Mouse (Mus musculus): ENCODE data around the gene Atp6v0a4. TPM values are rescaled to one million over a fixed set of nuclear protein-coding genes. Genes with fewer than 3 reads are reported as not detected.
A peak's percentile ranks its signal among the peaks of the same experiment; 100 is the strongest.

Gene Atp6v0a4
- polyA plus RNA-seq (2014; fragmentation: Nextera tagmentation; extraction: Ambion mirVana) = 3.7 and 5.0 TPM in 2 replicates

DNA sequence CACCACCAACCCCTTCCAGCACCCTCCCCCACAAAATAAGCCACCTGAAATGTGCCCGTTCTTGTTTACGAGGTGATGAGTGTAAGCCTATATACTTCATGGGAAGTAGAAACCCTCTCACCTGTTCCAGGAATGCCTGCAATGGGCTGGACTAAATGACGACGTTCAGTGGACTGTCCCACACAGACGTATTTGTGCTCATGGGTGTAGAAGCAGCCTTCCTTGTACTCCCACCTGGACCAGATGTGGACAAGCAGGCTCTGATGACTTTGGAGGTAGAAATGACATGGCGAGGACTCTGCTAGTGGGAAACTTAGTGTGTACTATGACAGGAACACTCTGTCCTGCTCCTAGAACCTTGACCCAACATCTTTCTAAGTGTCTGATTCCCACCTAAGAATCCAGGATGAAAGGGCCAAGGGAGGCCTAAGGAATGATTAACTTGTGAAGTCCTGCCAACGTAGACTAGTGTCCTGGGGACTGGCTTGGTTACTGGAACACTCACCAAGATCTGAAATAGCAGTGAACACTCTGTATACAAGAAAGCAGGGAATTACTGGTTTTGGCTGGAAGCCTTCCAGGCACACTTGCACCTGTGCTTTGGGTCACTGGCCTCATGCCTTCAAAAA is at the start of gene Atp6v0a4:
Atp6v0a4 (minus strand) TSS at position 380 of the 629 bp plus-strand sequence.
- Histone ChIP-seq H3K27ac (ENCODE audit: low read length) (no peak within 1 kb of the TSS), H3K9me3 (ENCODE audit: control insufficient read depth, low read depth, low read length) (no peaks in the 10 kb centered on the region), H3K4me3 (ENCODE audit: low read depth, low read length) (no peak within 1 kb of the TSS), H3K4me2 (replicated peaks; ENCODE audit: low read depth, low read length) (no peak within 1 kb of the TSS), H3K27me3 (ENCODE audit: control insufficient read depth, insufficient read depth, low read length) (no peaks in the 10 kb centered on the region), H3K4me1 (ENCODE audit: control insufficient read depth, insufficient read depth, low read length) (no peaks in the 10 kb centered on the region), H3K36me3 (ENCODE audit: control insufficient read depth, insufficient read depth, low read length) (peaks cover 8% of the 10 kb centered on the region; the same call in 1 of the 2 replicates), H3K9ac (replicated peaks; ENCODE audit: low read depth, low read length) (no peak within 1 kb of the TSS)
- WGBS = 86% methylated on average over 7 of the region's 7 CpGs
- ATAC-seq (ENCODE audit: insufficient number of reproducible peaks, insufficient read depth, low FRiP score, low read depth) = no peak

DNA sequence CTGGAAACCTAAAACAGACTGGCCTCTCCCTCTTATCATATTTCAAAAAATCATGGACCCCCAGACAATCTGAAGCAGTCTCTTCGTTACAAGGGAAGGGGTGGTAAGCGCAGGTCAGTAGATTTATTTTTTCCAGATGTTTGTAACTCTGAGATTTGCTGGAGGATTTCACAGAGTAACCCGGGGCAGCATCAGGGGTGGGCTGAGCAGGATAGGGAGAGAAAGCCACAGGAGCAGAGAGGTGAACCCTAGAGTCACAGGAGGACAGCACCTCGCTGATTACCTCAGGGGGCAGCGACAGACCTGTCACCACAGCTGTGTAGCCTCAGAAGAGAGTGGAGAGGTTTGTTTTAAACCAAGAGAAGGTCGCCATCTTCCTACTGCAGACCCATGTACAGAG is 41.0 kb upstream of the Atp6v0a4 start:
- H3K9ac ChIP-seq (replicated peaks; ENCODE audit: low read depth, low read length) = no peak overlapping the region
- no peaks in the 10 kb centered on the region for H3K27me3 ChIP-seq (ENCODE audit: control insufficient read depth, insufficient read depth, low read length)
- H3K27ac ChIP-seq (ENCODE audit: low read length) = no peak overlapping the region
- H3K4me3 ChIP-seq (ENCODE audit: low read depth, low read length) = no peak overlapping the region
- WGBS = 63% methylated on average over 6 of the region's 6 CpGs
- H3K4me1 ChIP-seq (ENCODE audit: control insufficient read depth, insufficient read depth, low read length) = no peaks in the 10 kb centered on the region
- no peaks in the 10 kb centered on the region for H3K9me3 ChIP-seq (ENCODE audit: control insufficient read depth, low read depth, low read length)
- ATAC-seq (ENCODE audit: insufficient number of reproducible peaks, insufficient read depth, low FRiP score, low read depth) = no peak
- no peak overlapping the region for H3K4me2 ChIP-seq (replicated peaks; ENCODE audit: low read depth, low read length)
- H3K36me3 ChIP-seq (ENCODE audit: control insufficient read depth, insufficient read depth, low read length) = peaks cover 7% of the 10 kb centered on the region

DNA sequence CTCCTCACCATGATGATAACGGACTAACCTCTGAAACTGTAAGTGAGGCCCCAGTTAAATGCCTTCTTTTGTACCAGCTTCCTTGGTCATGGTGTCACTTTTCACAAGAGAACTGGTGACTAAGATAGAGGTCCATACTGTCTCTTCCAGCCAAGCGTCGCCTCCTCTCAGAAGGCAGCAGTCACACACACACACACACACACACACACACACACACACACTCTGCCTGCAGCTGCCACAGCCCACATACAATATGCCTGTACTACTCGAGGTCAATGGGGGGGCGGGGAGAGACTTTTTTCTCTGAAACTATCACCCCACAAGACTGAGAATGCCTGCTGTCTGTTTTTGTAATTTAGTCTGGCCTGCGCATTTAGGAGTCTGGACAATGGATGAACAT is 40.3 kb upstream of the Atp6v0a4 start:
- no peak for ATAC-seq (ENCODE audit: insufficient number of reproducible peaks, insufficient read depth, low FRiP score, low read depth)
- Histone ChIP-seq H3K9ac (replicated peaks; ENCODE audit: low read depth, low read length) (no peak overlapping the region), H3K27ac (ENCODE audit: low read length) (no peak overlapping the region), H3K4me1 (ENCODE audit: control insufficient read depth, insufficient read depth, low read length) (no peaks in the 10 kb centered on the region), H3K9me3 (ENCODE audit: control insufficient read depth, low read depth, low read length) (no peaks in the 10 kb centered on the region), H3K36me3 (ENCODE audit: control insufficient read depth, insufficient read depth, low read length) (peaks cover 6% of the 10 kb centered on the region; the same call in 1 of the 2 replicates), H3K27me3 (ENCODE audit: control insufficient read depth, insufficient read depth, low read length) (no peaks in the 10 kb centered on the region), H3K4me3 (ENCODE audit: low read depth, low read length) (no peak overlapping the region), H3K4me2 (replicated peaks; ENCODE audit: low read depth, low read length) (no peak overlapping the region)
- 84% methylated on average over 6 of the region's 6 CpGs for WGBS

DNA sequence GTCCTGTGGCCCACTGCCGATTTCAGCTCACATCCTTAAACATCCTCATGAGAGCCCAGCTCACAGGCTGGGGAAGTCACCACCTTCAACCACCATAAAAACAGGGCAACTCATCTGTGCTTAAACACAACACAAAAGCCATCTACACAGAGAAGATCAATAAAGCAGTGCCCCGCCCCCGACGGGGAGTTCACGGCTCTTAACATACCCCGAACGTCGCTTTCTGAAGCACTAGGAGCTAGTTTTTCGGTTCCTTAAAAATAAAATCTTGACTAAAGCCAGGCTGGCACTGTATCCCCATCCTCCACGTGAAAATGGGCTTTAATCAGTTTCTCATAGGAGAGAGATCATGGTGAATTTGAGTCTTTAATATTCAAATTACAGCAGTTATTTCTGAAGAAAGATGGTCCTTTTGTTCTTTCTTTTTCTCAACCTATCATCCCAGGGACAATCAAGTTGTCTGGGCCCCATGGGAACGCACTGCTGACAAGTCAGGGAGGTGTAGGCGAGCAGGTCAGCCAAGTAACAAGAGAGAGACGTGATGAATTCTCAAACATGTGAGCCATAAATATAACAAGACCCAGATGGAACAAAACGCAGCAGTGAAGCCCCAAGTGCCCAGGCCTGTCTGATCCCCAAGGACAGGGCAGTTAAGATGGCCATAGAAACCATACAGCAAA is 38.6 kb upstream of the Atp6v0a4 start:
- peaks cover 6% of the 10 kb centered on the region; the same call in 1 of the 2 replicates for H3K36me3 ChIP-seq (ENCODE audit: control insufficient read depth, insufficient read depth, low read length)
- no peak overlapping the region for H3K9ac ChIP-seq (replicated peaks; ENCODE audit: low read depth, low read length)
- H3K4me3 ChIP-seq (ENCODE audit: low read depth, low read length) = no peak overlapping the region
- no peaks in the 10 kb centered on the region for H3K9me3 ChIP-seq (ENCODE audit: control insufficient read depth, low read depth, low read length)
- H3K4me1 ChIP-seq (ENCODE audit: control insufficient read depth, insufficient read depth, low read length) = no peaks in the 10 kb centered on the region
- no peak overlapping the region for H3K27ac ChIP-seq (ENCODE audit: low read length)
- H3K27me3 ChIP-seq (ENCODE audit: control insufficient read depth, insufficient read depth, low read length) = no peaks in the 10 kb centered on the region
- 70% methylated on average over 14 of the region's 14 CpGs for WGBS
- ATAC-seq (ENCODE audit: insufficient number of reproducible peaks, insufficient read depth, low FRiP score, low read depth) = no peak
- no peak overlapping the region for H3K4me2 ChIP-seq (replicated peaks; ENCODE audit: low read depth, low read length)

DNA sequence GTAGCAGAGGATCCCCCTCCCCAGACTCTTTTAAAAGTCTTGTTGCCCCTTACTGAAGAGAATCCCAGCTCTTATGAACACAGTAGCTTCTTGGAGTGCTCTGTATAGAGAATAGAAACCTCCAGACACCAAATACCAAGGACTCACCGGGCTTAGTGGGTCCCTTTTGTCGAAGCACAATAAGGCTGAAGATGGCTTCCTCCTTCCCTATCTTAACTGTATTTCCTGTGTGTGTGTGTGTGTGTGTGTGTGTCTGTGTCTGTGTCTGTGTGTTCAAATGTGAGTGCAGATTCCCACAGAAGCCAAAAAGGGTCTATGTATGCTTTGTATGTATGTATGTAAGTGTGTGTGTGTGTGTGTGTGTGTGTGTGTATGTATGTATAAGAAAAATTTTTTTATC is 36.2 kb upstream of the Atp6v0a4 start:
- peaks cover 6% of the 10 kb centered on the region; the same call in 1 of the 2 replicates for H3K36me3 ChIP-seq (ENCODE audit: control insufficient read depth, insufficient read depth, low read length)
- no peaks in the 10 kb centered on the region for H3K9me3 ChIP-seq (ENCODE audit: control insufficient read depth, low read depth, low read length)
- no peak for ATAC-seq (ENCODE audit: insufficient number of reproducible peaks, insufficient read depth, low FRiP score, low read depth)
- no peak overlapping the region for H3K4me3 ChIP-seq (ENCODE audit: low read depth, low read length)
- 76% methylated on average over 2 of the region's 2 CpGs for WGBS
- no peak overlapping the region for H3K27ac ChIP-seq (ENCODE audit: low read length)
- H3K9ac ChIP-seq (replicated peaks; ENCODE audit: low read depth, low read length) = no peak overlapping the region
- no peak overlapping the region for H3K4me2 ChIP-seq (replicated peaks; ENCODE audit: low read depth, low read length)
- no peaks in the 10 kb centered on the region for H3K4me1 ChIP-seq (ENCODE audit: control insufficient read depth, insufficient read depth, low read length)
- H3K27me3 ChIP-seq (ENCODE audit: control insufficient read depth, insufficient read depth, low read length) = no peaks in the 10 kb centered on the region

DNA sequence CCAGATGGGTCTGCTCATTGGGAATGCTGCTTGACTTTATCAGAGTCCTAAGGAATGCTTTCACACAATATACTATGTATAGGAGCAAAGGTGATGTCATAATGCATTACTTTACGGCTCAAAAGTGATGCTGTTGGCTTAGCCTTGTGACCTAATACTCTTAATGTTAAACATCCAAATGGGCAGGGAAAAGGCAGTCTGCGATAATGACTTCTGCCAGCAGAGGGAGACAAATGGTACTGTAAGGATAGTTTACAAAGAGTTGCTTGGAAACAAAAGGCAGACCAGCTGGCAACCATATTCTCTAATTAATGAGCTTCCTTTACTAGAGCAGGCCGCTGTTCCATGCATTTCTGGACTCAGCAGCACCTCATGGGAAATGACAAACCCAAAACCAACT is 35.7 kb upstream of the Atp6v0a4 start:
- 3% methylated on average over 3 of the region's 3 CpGs for WGBS
- no peak overlapping the region for H3K4me2 ChIP-seq (replicated peaks; ENCODE audit: low read depth, low read length)
- no peak overlapping the region for H3K4me3 ChIP-seq (ENCODE audit: low read depth, low read length)
- peaks cover 6% of the 10 kb centered on the region; the same call in 1 of the 2 replicates for H3K36me3 ChIP-seq (ENCODE audit: control insufficient read depth, insufficient read depth, low read length)
- no peak overlapping the region for H3K9ac ChIP-seq (replicated peaks; ENCODE audit: low read depth, low read length)
- no peaks in the 10 kb centered on the region for H3K9me3 ChIP-seq (ENCODE audit: control insufficient read depth, low read depth, low read length)
- no peaks in the 10 kb centered on the region for H3K4me1 ChIP-seq (ENCODE audit: control insufficient read depth, insufficient read depth, low read length)
- no peak overlapping the region for H3K27ac ChIP-seq (ENCODE audit: low read length)
- H3K27me3 ChIP-seq (ENCODE audit: control insufficient read depth, insufficient read depth, low read length) = no peaks in the 10 kb centered on the region
- ATAC-seq (ENCODE audit: insufficient number of reproducible peaks, insufficient read depth, low FRiP score, low read depth) = peak; percentile 42; the same call in 1 of the 2 replicates

DNA sequence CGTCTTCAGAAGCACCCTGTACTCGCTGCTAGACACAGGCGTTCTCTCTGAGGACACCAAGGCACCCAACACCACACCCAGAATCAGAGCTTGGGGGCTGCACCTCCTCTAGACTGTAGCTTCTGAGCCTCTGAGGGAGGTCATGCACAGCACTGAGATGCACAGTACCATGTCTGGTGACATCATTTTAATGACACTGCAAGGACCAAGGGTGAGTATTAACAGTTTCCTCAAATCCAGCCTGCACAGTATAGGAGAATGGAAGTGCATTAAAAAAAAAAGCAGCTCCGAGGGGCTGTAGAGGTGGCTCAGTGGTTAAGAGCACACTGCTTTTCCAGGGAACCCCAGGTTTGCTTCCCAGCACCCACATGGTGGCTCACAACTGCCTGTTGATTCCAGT is 35.2 kb upstream of the Atp6v0a4 start:
- Histone ChIP-seq H3K36me3 (ENCODE audit: control insufficient read depth, insufficient read depth, low read length) (peaks cover 1% of the 10 kb centered on the region; the same call in 1 of the 2 replicates), H3K27ac (ENCODE audit: low read length) (no peak overlapping the region), H3K4me1 (ENCODE audit: control insufficient read depth, insufficient read depth, low read length) (no peaks in the 10 kb centered on the region), H3K4me3 (ENCODE audit: low read depth, low read length) (no peak overlapping the region), H3K4me2 (replicated peaks; ENCODE audit: low read depth, low read length) (no peak overlapping the region), H3K27me3 (ENCODE audit: control insufficient read depth, insufficient read depth, low read length) (no peaks in the 10 kb centered on the region), H3K9ac (replicated peaks; ENCODE audit: low read depth, low read length) (no peak overlapping the region), H3K9me3 (ENCODE audit: control insufficient read depth, low read depth, low read length) (no peaks in the 10 kb centered on the region)
- no peak for ATAC-seq (ENCODE audit: insufficient number of reproducible peaks, insufficient read depth, low FRiP score, low read depth)
- 91% methylated on average over 4 of the region's 4 CpGs for WGBS

DNA sequence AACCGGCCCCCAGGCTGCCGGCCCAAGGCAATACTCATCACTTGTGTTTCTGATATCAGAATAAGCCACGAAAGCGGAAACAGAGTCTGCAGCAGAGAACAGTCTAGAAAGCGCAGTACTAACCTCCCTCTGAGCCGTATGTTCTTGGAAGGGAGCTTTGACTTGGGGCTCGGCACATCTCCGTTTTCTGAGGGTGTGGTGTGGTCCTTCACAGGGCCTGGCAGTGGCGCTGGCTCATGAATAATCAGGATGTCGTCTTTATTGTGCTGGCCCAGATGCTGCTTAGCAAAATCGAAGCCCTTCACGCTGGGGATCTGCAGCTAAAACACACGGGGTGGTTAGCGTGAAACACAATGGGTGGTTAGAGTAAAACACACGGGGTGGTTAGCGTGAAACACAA is 33.5 kb upstream of the Atp6v0a4 start:
- Histone ChIP-seq H3K36me3 (ENCODE audit: control insufficient read depth, insufficient read depth, low read length) (no peaks in the 10 kb centered on the region), H3K4me3 (ENCODE audit: low read depth, low read length) (no peak overlapping the region), H3K4me1 (ENCODE audit: control insufficient read depth, insufficient read depth, low read length) (no peaks in the 10 kb centered on the region), H3K27ac (ENCODE audit: low read length) (no peak overlapping the region), H3K4me2 (replicated peaks; ENCODE audit: low read depth, low read length) (no peak overlapping the region), H3K9me3 (ENCODE audit: control insufficient read depth, low read depth, low read length) (no peaks in the 10 kb centered on the region), H3K27me3 (ENCODE audit: control insufficient read depth, insufficient read depth, low read length) (no peaks in the 10 kb centered on the region), H3K9ac (replicated peaks; ENCODE audit: low read depth, low read length) (no peak overlapping the region)
- ATAC-seq (ENCODE audit: insufficient number of reproducible peaks, insufficient read depth, low FRiP score, low read depth) = no peak
- 89% methylated on average over 16 of the region's 16 CpGs for WGBS

Data from stomach, embryonic 14.5 days (tissue).